Mouse (Mus musculus) limb, embryonic 12.5 days (tissue): Measurements from ENCODE around the gene Syn3. TPM values are rescaled to one million over a fixed set of nuclear protein-coding genes. Genes with fewer than 3 reads are reported as not detected.
"Not testable (repeated sequence)": the region's sequence is repeated elsewhere in the genome, so short reads cannot be mapped to it uniquely, and the experiment has no call there.

Experiments used
- ATAC-seq: fragments of 200-750 bp; cut with Nextera tagmentation; 2 replicates; pipeline ENCODE4 v1.8.0; 2017; ENCODE audit warnings: low read depth, moderate TSS enrichment; ENCODE audit not compliant: insufficient number of reproducible peaks, insufficient read depth, low FRiP score, low TSS enrichment
- H3K27ac ChIP-seq: fragments of 300-500 bp; sonication (generic); 2 replicates; pipeline ENCODE4 v1.5.1; 2016; ENCODE audit warnings: mild to moderate bottlenecking, moderate library complexity
- H3K27me3 ChIP-seq: fragments of 300-500 bp; sonication (generic); 2 replicates; pipeline ENCODE4 v1.6.1; 2016; ENCODE audit warnings: mild to moderate bottlenecking, moderate library complexity
- H3K36me3 ChIP-seq: fragments of 300-500 bp; sonication (generic); 2 replicates; pipeline ENCODE4 v1.6.1; 2016; ENCODE audit warnings: mild to moderate bottlenecking, moderate library complexity
- H3K4me1 ChIP-seq: fragments of 300-500 bp; sonication (generic); replicated peaks from 2 replicates; pipeline ENCODE4 v1.6.1; 2016
- H3K4me2 ChIP-seq: fragments of 300-500 bp; sonication (generic); 2 replicates; pipeline ENCODE4 v1.6.1; 2016; ENCODE audit warnings: mild to moderate bottlenecking, moderate library complexity
- H3K4me3 ChIP-seq: fragments of 300-500 bp; sonication (generic); replicated peaks from 2 replicates; pipeline ENCODE4 v1.5.1; 2016; ENCODE audit warnings: mild to moderate bottlenecking
- H3K9ac ChIP-seq: fragments of 300-500 bp; sonication (generic); replicated peaks from 2 replicates; pipeline ENCODE4 v1.6.1; 2016; ENCODE audit warnings: mild to moderate bottlenecking, moderate library complexity
- H3K9me3 ChIP-seq: fragments of 300-500 bp; sonication (generic); 2 replicates; pipeline ENCODE4 v1.6.1; 2016; ENCODE audit warnings: mild to moderate bottlenecking, moderate library complexity
- WGBS: fragments of 180-500 bp; shearing (Covaris S2); methylation state at CpG from one replicate; pipeline ENCODE4 v1.1.7; 2016; 5-methylcytosine and 5-hydroxymethylcytosine counted together
- polyA plus RNA-seq: library from polyadenylated mRNA; unstranded; fragments of >200 nt; fragmentation: Nextera tagmentation; extraction: Ambion mirVana; gene quantifications from 2 replicates; pipeline ENCODE4 v1.2.1, GENCODE M21; 2016

Gene Syn3
- polyA plus RNA-seq, 1 experiment from 2014 or later: 4.1 TPM

DNA sequence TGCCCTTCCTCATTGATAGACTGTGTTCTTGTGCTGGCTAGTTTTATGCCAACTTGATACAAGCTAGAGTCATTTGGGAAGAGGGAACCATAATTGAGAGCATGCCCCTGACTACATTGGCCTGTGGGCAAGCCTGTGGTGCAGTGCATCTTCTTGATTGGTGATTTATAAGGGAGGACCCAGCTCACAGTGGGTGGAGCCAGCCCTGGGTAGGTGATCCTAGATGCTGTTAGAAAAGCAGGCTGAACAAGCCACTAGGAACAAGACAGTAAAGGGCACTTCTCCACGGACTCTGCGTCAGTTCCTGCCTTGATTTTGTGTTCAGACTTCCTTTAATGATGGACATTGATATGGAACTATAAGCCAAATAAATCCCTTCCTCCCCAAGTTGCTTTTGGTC, 114.0 kb downstream of the Syn3 start:
- H3K4me1 ChIP-seq: peaks cover 19% of the 10 kb centered on the region
- H3K36me3 ChIP-seq: no peaks in the 10 kb centered on the region
- H3K4me2 ChIP-seq: no peak overlapping the region
- H3K27me3 ChIP-seq: no peaks in the 10 kb centered on the region
- no peak overlapping the region for H3K27ac ChIP-seq
- no peak overlapping the region for H3K9ac ChIP-seq
- no peak overlapping the region for H3K4me3 ChIP-seq
- WGBS: 96% methylated on average over 2 of the region's 2 CpGs
- H3K9me3 ChIP-seq: no peaks in the 10 kb centered on the region
- no peak for ATAC-seq

DNA sequence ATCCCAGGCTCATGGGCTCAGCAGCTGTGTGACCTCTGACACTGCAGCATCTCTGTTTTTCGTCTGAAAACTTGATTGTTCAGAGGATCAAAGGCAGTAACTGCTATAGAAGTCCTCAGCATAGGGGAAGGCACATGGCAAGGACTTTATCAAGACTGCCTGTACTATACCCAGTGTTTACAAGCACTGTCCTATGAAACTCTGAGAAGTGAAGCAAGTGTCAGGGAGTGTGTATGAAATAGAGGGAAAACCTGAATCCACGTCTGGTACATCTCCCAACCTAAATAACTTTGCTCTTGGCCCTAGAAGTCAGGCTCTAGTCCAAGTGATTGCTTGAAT, 116.8 kb downstream of the Syn3 start:
- H3K27ac ChIP-seq: no peak overlapping the region
- H3K4me3 ChIP-seq: no peak overlapping the region
- no peak overlapping the region for H3K9ac ChIP-seq
- H3K4me2 ChIP-seq: no peak overlapping the region
- no peaks in the 10 kb centered on the region for H3K9me3 ChIP-seq
- H3K4me1 ChIP-seq: peaks cover 12% of the 10 kb centered on the region
- no peaks in the 10 kb centered on the region for H3K36me3 ChIP-seq
- H3K27me3 ChIP-seq: no peaks in the 10 kb centered on the region; the same call in 1 of the 2 replicates
- no peak for ATAC-seq
- WGBS: 20% methylated on average over 2 of the region's 2 CpGs

DNA sequence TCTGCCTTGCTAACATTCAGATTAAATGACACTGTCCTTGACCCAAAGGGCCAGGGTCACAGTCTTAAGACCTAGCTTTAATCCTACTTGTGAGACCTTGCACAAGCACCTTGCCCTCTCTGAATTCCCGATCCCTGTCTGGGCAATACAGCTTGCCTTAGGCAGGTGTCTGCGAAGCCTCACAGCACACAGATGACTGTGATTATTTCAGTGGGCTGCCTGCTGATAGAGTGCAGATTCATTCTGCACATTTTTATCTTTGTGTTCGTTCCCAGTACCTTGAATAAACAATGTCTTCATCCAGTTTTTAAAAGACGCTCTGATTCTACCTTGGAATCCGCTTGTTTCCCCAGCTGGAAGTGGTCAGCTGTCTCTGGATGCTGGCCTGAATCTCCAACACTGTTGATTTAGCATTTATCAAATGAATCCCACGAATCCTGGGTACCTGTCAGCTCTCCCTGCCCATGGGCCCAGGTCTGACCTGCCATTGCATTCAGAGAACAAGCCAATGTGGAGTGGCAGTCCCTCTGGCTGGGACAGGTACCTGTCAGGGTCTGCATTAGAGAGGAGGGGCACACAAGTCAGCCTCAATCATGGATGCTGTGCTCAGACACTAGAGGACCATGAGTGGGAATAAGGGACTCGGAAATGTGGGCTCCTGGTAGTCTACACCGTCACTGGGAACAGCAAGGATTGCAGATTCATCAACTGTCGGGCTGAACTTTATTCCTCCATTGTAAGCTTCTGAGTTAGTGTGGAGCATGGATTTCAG, 117.4 kb downstream of the Syn3 start:
- ATAC-seq: no peak
- WGBS: 42% methylated on average over 9 of the region's 9 CpGs
- no peak overlapping the region for H3K27ac ChIP-seq

GRCm38 (mm10) chr10:86380626-86381025, 118.1 kb downstream of the Syn3 start:
- no peaks in the 10 kb centered on the region for H3K36me3 ChIP-seq
- H3K27ac ChIP-seq: no peak overlapping the region
- no peak overlapping the region for H3K9ac ChIP-seq
- WGBS: 17% methylated on average over 2 of the region's 2 CpGs
- no peaks in the 10 kb centered on the region; the same call in 1 of the 2 replicates for H3K27me3 ChIP-seq
- H3K4me1 ChIP-seq: peaks cover 18% of the 10 kb centered on the region
- H3K9me3 ChIP-seq: no peaks in the 10 kb centered on the region
- H3K4me2 ChIP-seq: no peak overlapping the region
- no peak overlapping the region for H3K4me3 ChIP-seq
- no peak for ATAC-seq

More for the DNA sequence above, 117.4 kb downstream of the Syn3 start:
- Histone ChIP-seq H3K4me1 (peaks cover 17% of the 10 kb centered on the region), H3K4me2 (no peak overlapping the region), H3K27me3 (no peaks in the 10 kb centered on the region; the same call in 1 of the 2 replicates), H3K36me3 (no peaks in the 10 kb centered on the region), H3K9me3 (no peaks in the 10 kb centered on the region), H3K4me3 (no peak overlapping the region), H3K9ac (no peak overlapping the region)

DNA sequence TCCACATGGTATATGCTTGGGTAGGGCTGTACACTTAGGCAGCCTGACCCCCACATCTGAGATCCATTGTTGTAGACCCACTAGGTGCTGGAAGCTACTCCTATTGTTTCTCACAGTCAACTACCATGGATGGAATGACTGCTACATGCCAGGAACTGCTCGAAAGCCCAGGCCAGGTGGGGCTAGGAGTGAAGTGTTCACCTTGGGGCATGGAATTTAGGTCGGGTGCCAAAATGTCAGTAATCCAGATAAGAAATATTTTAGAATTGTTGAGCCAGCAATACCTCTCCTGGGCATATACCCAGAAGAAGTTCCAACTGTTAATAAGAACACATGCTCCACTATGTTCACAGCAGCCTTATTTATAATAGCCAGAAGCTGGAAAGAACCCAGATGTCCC, 119.9 kb downstream of the Syn3 start:
- not testable (repeated sequence) for H3K4me2 ChIP-seq, H3K27me3 ChIP-seq, H3K9me3 ChIP-seq, H3K4me3 ChIP-seq, ATAC-seq, H3K27ac ChIP-seq, H3K36me3 ChIP-seq, H3K9ac ChIP-seq
- WGBS: 87% methylated on average over 2 of the region's 2 CpGs
- peaks cover 14% of the 10 kb centered on the region; the same call in 1 of the 2 replicates for H3K4me1 ChIP-seq

- Histone ChIP-seq H3K4me3 (no peak overlapping the region), H3K9ac (no peak overlapping the region), H3K27ac (no peak overlapping the region), H3K4me2 (no peak overlapping the region), H3K4me1 (peaks cover 16% of the 10 kb centered on the region; the same call in 1 of the 2 replicates), H3K9me3 (no peaks in the 10 kb centered on the region), H3K27me3 (no peaks in the 10 kb centered on the region; the same call in 1 of the 2 replicates), H3K36me3 (no peaks in the 10 kb centered on the region)
- 64% methylated on average over 8 of the region's 8 CpGs for WGBS
- peak; percentile 79; the same call in 1 of the 2 replicates for ATAC-seq
Observed at GRCm38 (mm10) chr10:86376392-86377185, 122.1 kb downstream of the Syn3 start.

GRCm38 (mm10) chr10:86375903-86376302, 122.8 kb downstream of the Syn3 start:
- H3K4me1 ChIP-seq: peaks cover 12% of the 10 kb centered on the region; the same call in 1 of the 2 replicates
- no peaks in the 10 kb centered on the region for H3K9me3 ChIP-seq
- H3K27ac ChIP-seq: no peak overlapping the region
- no peak overlapping the region for H3K4me2 ChIP-seq
- no peak for ATAC-seq
- no peak overlapping the region for H3K4me3 ChIP-seq
- 76% methylated on average over 11 of the region's 11 CpGs for WGBS
- H3K27me3 ChIP-seq: no peaks in the 10 kb centered on the region; the same call in 1 of the 2 replicates
- no peaks in the 10 kb centered on the region for H3K36me3 ChIP-seq
- no peak overlapping the region; the same call in 1 of the 2 replicates for H3K9ac ChIP-seq

- H3K9me3 ChIP-seq: no peaks in the 10 kb centered on the region
- H3K36me3 ChIP-seq: no peaks in the 10 kb centered on the region
- no peak overlapping the region for H3K4me3 ChIP-seq
- H3K27ac ChIP-seq: no peak overlapping the region
- no peaks in the 10 kb centered on the region; the same call in 1 of the 2 replicates for H3K27me3 ChIP-seq
- H3K9ac ChIP-seq: no peak overlapping the region
- no peak overlapping the region for H3K4me2 ChIP-seq
- WGBS: 91% methylated on average over 2 of the region's 2 CpGs
- no peak for ATAC-seq
- H3K4me1 ChIP-seq: peaks cover 22% of the 10 kb centered on the region
Observed at GRCm38 (mm10) chr10:86374061-86374460, 124.6 kb downstream of the Syn3 start.

DNA sequence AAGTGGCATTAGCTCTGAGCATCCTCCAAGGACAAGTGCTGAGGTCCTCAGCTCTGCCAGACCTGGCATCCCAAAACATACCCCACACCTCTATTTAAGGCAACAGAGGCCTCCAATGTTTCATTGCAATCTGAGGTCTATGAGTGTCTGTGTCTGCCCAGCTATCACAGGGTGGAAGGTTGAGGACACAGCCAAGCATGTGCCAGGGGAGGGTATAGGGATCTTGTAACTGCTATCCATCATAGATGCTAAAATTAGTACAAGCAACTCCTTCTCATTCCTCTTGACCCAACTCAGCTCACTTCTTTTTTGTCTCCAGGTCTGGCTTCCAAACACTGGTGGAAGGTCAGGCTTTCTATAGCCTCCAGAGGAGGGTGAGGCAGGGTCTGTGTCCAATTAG, 127.1 kb downstream of the Syn3 start:
- H3K4me1 ChIP-seq: peaks cover 37% of the 10 kb centered on the region
- no peak overlapping the region for H3K9ac ChIP-seq
- ATAC-seq: no peak
- H3K27me3 ChIP-seq: no peaks in the 10 kb centered on the region
- no peaks in the 10 kb centered on the region for H3K9me3 ChIP-seq
- H3K27ac ChIP-seq: no peak overlapping the region
- H3K4me2 ChIP-seq: no peak overlapping the region
- H3K4me3 ChIP-seq: no peak overlapping the region
- no peaks in the 10 kb centered on the region for H3K36me3 ChIP-seq

- peaks cover 45% of the 10 kb centered on the region for H3K4me1 ChIP-seq
- H3K27ac ChIP-seq: no peak overlapping the region
- no peaks in the 10 kb centered on the region for H3K36me3 ChIP-seq
- H3K9me3 ChIP-seq: no peaks in the 10 kb centered on the region
- 44% methylated on average over 4 of the region's 4 CpGs for WGBS
- no peak overlapping the region for H3K9ac ChIP-seq
- H3K4me2 ChIP-seq: no peak overlapping the region
- no peak for ATAC-seq
- H3K27me3 ChIP-seq: no peaks in the 10 kb centered on the region
- no peak overlapping the region for H3K4me3 ChIP-seq
Observed at GRCm38 (mm10) chr10:86369346-86369745, 129.3 kb downstream of the Syn3 start.

- 79% methylated on average over 12 of the region's 12 CpGs for WGBS
- Histone ChIP-seq H3K27ac (no peak overlapping the region), H3K9me3 (no peaks in the 10 kb centered on the region), H3K4me2 (no peak overlapping the region), H3K4me1 (peaks cover 45% of the 10 kb centered on the region), H3K4me3 (no peak overlapping the region), H3K36me3 (no peaks in the 10 kb centered on the region), H3K9ac (no peak overlapping the region), H3K27me3 (no peaks in the 10 kb centered on the region)
- no peak for ATAC-seq
Observed at GRCm38 (mm10) chr10:86368811-86369210, 129.9 kb downstream of the Syn3 start.
